Mouse (Mus musculus) liver, embryonic 13.5 days (tissue): ENCODE measurements around the gene Ntrk3. TPM values are rescaled to one million over a fixed set of nuclear protein-coding genes. Genes with fewer than 3 reads are reported as not detected.

ENCODE experiments used
- ATAC-seq: fragments of 200-750 bp; cut with Nextera tagmentation; 2 replicates; pipeline ENCODE4 v1.8.0; 2017; ENCODE audit warnings: low read depth, mild to moderate bottlenecking, moderate number of reproducible peaks, moderate library complexity
- DNase-seq: peaks from one replicate; pipeline ENCODE4 v3.0.0; 2022
- H3K27ac ChIP-seq: fragments of 300-500 bp; sonication (generic); 2 replicates; pipeline ENCODE4 v1.5.1; 2015; ENCODE audit warnings: moderate library complexity, mild to moderate bottlenecking, inconsistent platforms
- H3K27me3 ChIP-seq: fragments of 300-500 bp; sonication (generic); 2 replicates; pipeline ENCODE4 v1.6.1; 2015; ENCODE audit warnings: mild to moderate bottlenecking, inconsistent platforms
- H3K36me3 ChIP-seq: fragments of 300-500 bp; sonication (generic); 2 replicates; pipeline ENCODE4 v1.6.1; 2015; ENCODE audit warnings: mild to moderate bottlenecking, inconsistent platforms
- H3K4me1 ChIP-seq: fragments of 300-500 bp; sonication (generic); replicated peaks from 2 replicates; pipeline ENCODE4 v1.6.1; 2015; ENCODE audit warnings: inconsistent platforms
- H3K4me2 ChIP-seq: fragments of 300-500 bp; sonication (generic); 2 replicates; pipeline ENCODE4 v1.6.1; 2015; ENCODE audit warnings: inconsistent platforms, mild to moderate bottlenecking, moderate library complexity
- H3K4me3 ChIP-seq: fragments of 300-500 bp; sonication (generic); replicated peaks from 2 replicates; pipeline ENCODE4 v1.5.1; 2015; ENCODE audit warnings: mild to moderate bottlenecking, inconsistent platforms
- H3K9ac ChIP-seq: fragments of 300-500 bp; sonication (generic); 2 replicates; pipeline ENCODE4 v1.6.1; 2015; ENCODE audit warnings: mild to moderate bottlenecking, inconsistent platforms
- H3K9me3 ChIP-seq: fragments of 300-500 bp; sonication (generic); replicated peaks from 2 replicates; pipeline ENCODE4 v1.6.1; 2016; ENCODE audit warnings: inconsistent platforms
- WGBS: fragments of 180-500 bp; shearing (Covaris S2); methylation state at CpG from one replicate; pipeline ENCODE4 v1.1.7; 2015; ENCODE audit not compliant: insufficient replicate concordance; 5-methylcytosine and 5-hydroxymethylcytosine counted together
- polyA plus RNA-seq: library from polyadenylated mRNA; unstranded; fragments of >200 nt; fragmentation: Nextera tagmentation; extraction: Ambion mirVana; gene quantifications from 2 replicates; pipeline ENCODE4 v1.2.1, GENCODE M21; 2015

The Ntrk3 gene
- polyA plus RNA-seq, 1 experiment from 2014 or later, result 0.20 TPM

DNA sequence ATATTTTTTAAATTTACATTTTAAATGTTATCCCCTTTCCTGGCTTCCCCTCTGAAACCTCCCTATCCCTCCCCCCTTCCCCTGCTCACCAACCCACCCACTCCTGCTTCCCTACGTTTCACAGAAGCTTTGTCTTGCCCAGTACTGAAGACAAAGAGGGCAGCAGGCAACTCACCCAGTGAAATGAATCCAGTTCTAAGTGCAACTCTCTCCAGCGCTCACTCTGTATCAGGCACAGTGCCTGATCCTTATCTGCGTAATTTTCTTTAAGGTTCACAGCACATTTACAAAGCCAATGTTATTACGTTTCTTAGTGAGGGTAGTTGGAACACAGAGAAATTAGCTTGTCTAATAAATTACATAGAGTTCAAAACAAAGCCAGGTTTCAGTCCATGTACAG, 592.6 kb downstream of the Ntrk3 start:
- no peak overlapping the region for H3K9ac ChIP-seq
- no peak for ATAC-seq
- 52% methylated on average over 4 of the region's 4 CpGs for WGBS

DNA sequence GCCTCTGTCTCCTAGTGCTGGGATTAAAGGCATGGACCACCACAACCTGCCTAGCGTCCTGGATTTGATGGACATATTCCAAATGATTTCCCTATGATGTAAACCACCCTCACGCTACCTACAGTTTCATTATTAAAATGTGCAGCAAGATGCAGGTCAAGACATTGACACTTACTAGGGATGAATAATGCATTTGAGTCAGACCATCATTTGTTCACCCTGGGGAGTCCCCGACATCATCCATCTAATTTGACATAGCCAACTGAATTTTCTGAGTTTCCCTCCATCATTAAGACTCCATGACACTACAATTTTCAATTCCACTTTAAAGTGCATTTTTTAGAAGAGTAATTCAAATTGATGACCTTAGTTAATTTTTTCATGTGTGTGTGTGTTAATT, 593.0 kb downstream of the Ntrk3 start:
- no peak for DNase-seq
- no peak for ATAC-seq
- no peak overlapping the region for H3K4me3 ChIP-seq
- no peak overlapping the region for H3K9ac ChIP-seq
- no peaks in the 10 kb centered on the region for H3K36me3 ChIP-seq
- no peak overlapping the region for H3K27ac ChIP-seq
- no peaks in the 10 kb centered on the region for H3K9me3 ChIP-seq
- H3K4me1 ChIP-seq, result no peaks in the 10 kb centered on the region
- no peaks in the 10 kb centered on the region for H3K27me3 ChIP-seq
- no peak overlapping the region for H3K4me2 ChIP-seq
- 60% methylated on average over 3 of the region's 3 CpGs for WGBS

More for the DNA sequence above, 592.6 kb downstream of the Ntrk3 start:
- Histone ChIP-seq H3K4me2 (no peak overlapping the region), H3K36me3 (no peaks in the 10 kb centered on the region), H3K4me3 (no peak overlapping the region), H3K27me3 (no peaks in the 10 kb centered on the region), H3K9me3 (no peaks in the 10 kb centered on the region), H3K4me1 (no peaks in the 10 kb centered on the region), H3K27ac (no peak overlapping the region)
- no peak for DNase-seq

- no peak overlapping the region for H3K4me2 ChIP-seq
- no peak for ATAC-seq
- WGBS, result 54% methylated on average over 1 of the region's 1 CpGs
These were observed 607.8 kb downstream of the Ntrk3 start for GRCm38 (mm10) chr7:78129966-78130365.

More at GRCm38 (mm10) chr7:78129966-78130365, 607.8 kb downstream of the Ntrk3 start:
- H3K27me3 ChIP-seq, result no peaks in the 10 kb centered on the region
- no peak overlapping the region for H3K27ac ChIP-seq
- H3K36me3 ChIP-seq, result no peaks in the 10 kb centered on the region
- no peak for DNase-seq
- no peak overlapping the region for H3K4me3 ChIP-seq
- no peaks in the 10 kb centered on the region for H3K4me1 ChIP-seq
- no peaks in the 10 kb centered on the region for H3K9me3 ChIP-seq
- H3K9ac ChIP-seq, result no peak overlapping the region

Other genes with a start within 250 kb of the Ntrk3 start
- gene Mrps11, start 45.1 kb upstream of the Ntrk3 start, polyA plus RNA-seq, result 54.2 and 57.5 TPM in 2 replicates
- gene Mrpl46, start 45.5 kb upstream of the Ntrk3 start, polyA plus RNA-seq, result 62.5 and 63.4 TPM in 2 replicates
- gene Det1, start 109.3 kb upstream of the Ntrk3 start, polyA plus RNA-seq, result 10.1 and 10.6 TPM in 2 replicates
- gene Aen, start 157.8 kb upstream of the Ntrk3 start, polyA plus RNA-seq, result 27.4 and 28.1 TPM in 2 replicates
- 21.6 and 26.2 TPM in 2 replicates for gene Isg20, start 175.4 kb upstream of the Ntrk3 start, polyA plus RNA-seq